Mouse (Mus musculus) spleen, adult 18-20 months (tissue): ENCODE data around the gene Gm3147.
"Not testable (repeated sequence)": the region's sequence is repeated elsewhere in the genome, so short reads cannot be mapped to it uniquely, and the experiment has no call there.

Experiments
- DNase-seq, 2 experiments: peaks; one replicate each; pipeline ENCODE4 v3.0.0; 2022; ENCODE audit warnings: mixed read lengths in 2 of 2

Gene Gm3147

DNA sequence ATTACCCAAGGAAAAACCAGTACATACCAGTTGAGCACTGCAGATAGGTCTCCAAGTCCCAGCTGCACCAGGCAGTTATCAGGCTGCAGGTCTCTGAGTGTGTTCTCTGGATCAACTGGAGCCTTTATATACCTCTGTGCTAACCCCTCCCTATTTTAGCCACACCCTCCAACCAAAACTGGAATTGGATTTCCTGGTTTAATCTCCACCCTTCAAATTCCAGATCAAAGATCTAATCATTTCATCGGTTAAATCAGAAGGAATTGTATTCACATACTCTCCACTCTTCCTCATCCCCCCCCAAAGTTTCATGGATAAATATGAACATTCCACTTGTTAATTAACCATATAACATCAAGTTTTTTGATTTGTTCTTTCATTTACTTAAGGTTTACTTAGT, at the start of gene Gm3147:
TSS of gene Gm3147 (minus strand) at position 101 of the 400 bp plus-strand sequence.
- DNase-seq, result not testable (repeated sequence)

DNA sequence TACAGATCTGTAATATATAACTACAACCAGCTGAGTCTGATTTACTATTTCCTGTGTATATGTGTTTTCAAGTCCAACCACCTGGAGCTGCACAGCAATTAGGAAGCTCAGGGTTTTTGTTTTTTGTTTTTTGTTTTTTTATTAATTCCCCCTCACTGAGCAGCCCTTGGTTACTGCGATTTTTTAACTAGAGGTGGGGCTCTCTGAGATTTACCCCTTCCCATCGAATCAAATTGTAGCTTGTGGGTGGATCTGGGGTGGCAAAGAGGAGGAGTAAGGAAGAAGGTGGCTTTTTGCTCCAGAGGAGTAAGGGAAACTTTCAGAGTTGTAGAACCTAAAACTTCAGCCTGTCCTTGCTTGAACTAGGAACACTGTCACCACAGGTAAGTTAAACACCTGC, 31.9 kb upstream of the Gm3147 start, which contains the start of gene Gm6205:
TSS of gene Gm6205 (plus strand) at position 301 of the 400 bp plus-strand sequence.
- not testable (repeated sequence) for DNase-seq

DNA sequence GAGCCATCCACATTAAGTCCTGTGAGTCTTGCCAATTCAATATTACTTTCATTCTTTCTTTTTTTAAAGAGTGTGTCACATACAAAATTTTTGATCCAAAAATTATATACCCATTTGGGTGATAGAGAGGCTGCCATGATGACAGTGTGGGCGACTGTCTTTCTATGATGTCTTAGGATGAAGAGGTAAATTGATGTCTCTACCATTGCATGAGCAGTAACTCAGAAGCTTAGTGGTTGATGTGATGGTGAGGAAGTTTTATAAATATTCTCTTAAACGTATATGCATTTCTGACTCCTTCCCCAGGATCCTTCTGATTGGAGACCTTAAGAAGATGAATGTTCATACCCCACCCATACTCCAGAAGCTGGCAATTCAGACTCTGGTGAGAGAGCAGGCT, 7.5 kb upstream of the Gm3147 start, which contains the start of gene Gm6509:
TSS of gene Gm6509 (plus strand) at position 301 of the 400 bp plus-strand sequence.
- not testable (repeated sequence) for DNase-seq
